Mouse (Mus musculus) thymus, postnatal 10 days (tissue): Measurements from ENCODE around the gene Bag5.

ENCODE experiments used
- DNase-seq, 2 experiments: peaks; one replicate each; pipeline ENCODE4 v3.0.0; 2021; ENCODE audit warnings: low spot score in 2 of 2

The Bag5 gene

GRCm38 (mm10) chr12:111713004-111713651 lies at the start of gene Bag5, which contains the start of gene Apopt1:
TSS of gene Bag5 (minus strand) at chr12:111713257.
TSS of gene Apopt1 (plus strand) at chr12:111713261.
- DNase-seq, result peak; percentile 88 to 92

GRCm38 (mm10) chr12:111760306-111760908 lies 47.4 kb upstream of the Bag5 start:
- no peak for DNase-seq

GRCm38 (mm10) chr12:111759176-111760061 lies 46.4 kb upstream of the Bag5 start:
- peak; percentile 22 to 46 for DNase-seq

- DNase-seq, result peak; percentile 55 to 81
Observed at GRCm38 (mm10) chr12:111758381-111759175, 45.5 kb upstream of the Bag5 start, which contains the start of gene Klc1. TSS of gene Klc1 (plus strand) at chr12:111758849.

- no peak for DNase-seq
Observed at GRCm38 (mm10) chr12:111757561-111758325, 44.7 kb upstream of the Bag5 start.

GRCm38 (mm10) chr12:111756698-111757082 lies 43.6 kb upstream of the Bag5 start:
- DNase-seq, result no peak

- no peak for DNase-seq
Observed at GRCm38 (mm10) chr12:111756082-111756697, 43.1 kb upstream of the Bag5 start.

- no peak for DNase-seq
Observed at GRCm38 (mm10) chr12:111755231-111755630, 42.2 kb upstream of the Bag5 start.

- no peak for DNase-seq
Observed at GRCm38 (mm10) chr12:111754710-111755109, 41.7 kb upstream of the Bag5 start.

GRCm38 (mm10) chr12:111753347-111753746 lies 40.3 kb upstream of the Bag5 start:
- DNase-seq, result no peak

GRCm38 (mm10) chr12:111752491-111752890 lies 39.4 kb upstream of the Bag5 start:
- no peak for DNase-seq

GRCm38 (mm10) chr12:111750739-111751138 lies 37.7 kb upstream of the Bag5 start:
- no peak for DNase-seq

GRCm38 (mm10) chr12:111747421-111747820 lies 34.4 kb upstream of the Bag5 start:
- DNase-seq, result no peak

- DNase-seq, result peak; percentile 36 to 43
Observed at GRCm38 (mm10) chr12:111746091-111746490, 33.0 kb upstream of the Bag5 start.

GRCm38 (mm10) chr12:111745274-111745673 lies 32.2 kb upstream of the Bag5 start:
- DNase-seq, result no peak

- no peak for DNase-seq
Observed at GRCm38 (mm10) chr12:111743981-111744423, 30.9 kb upstream of the Bag5 start.

- no peak for DNase-seq
Observed at GRCm38 (mm10) chr12:111743419-111743818, 30.4 kb upstream of the Bag5 start.

GRCm38 (mm10) chr12:111741338-111741737 lies 28.3 kb upstream of the Bag5 start:
- DNase-seq, result no peak

GRCm38 (mm10) chr12:111738754-111739153 lies 25.7 kb upstream of the Bag5 start:
- peak in 1 of 2 experiments; percentile 51 for DNase-seq

GRCm38 (mm10) chr12:111737370-111737769 lies 24.3 kb upstream of the Bag5 start:
- DNase-seq, result no peak
